Mouse (Mus musculus) cerebellum, postnatal 14 days (tissue): ENCODE measurements around the gene Cspg4.
A peak's percentile ranks its signal among the peaks of the same experiment; 100 is the strongest.
"Not testable (repeated sequence)": the region's sequence is repeated elsewhere in the genome, so short reads cannot be mapped to it uniquely, and the experiment has no call there.

Source experiments
- DNase-seq, 2 experiments: peaks; one replicate each; pipeline ENCODE4 v3.0.0; 2021; ENCODE audit warnings: mixed read lengths in 2 of 2

Gene Cspg4

GRCm38 (mm10) chr9:56928041-56928811 is 63.4 kb downstream of the Cspg4 start, which contains the start of gene Snx33:
Snx33 (minus strand) TSS chr9:56928371.
- DNase-seq: peak; percentile 92 to 93

GRCm38 (mm10) chr9:56929496-56929895 is 64.7 kb downstream of the Cspg4 start:
- DNase-seq: no peak

- no peak for DNase-seq
Observed at GRCm38 (mm10) chr9:56930556-56930955, 65.7 kb downstream of the Cspg4 start.

- peak in 1 of 2 experiments; percentile 27 for DNase-seq
Observed at GRCm38 (mm10) chr9:56936861-56937222, 72.0 kb downstream of the Cspg4 start.

GRCm38 (mm10) chr9:56937223-56938160 is 72.7 kb downstream of the Cspg4 start, which contains the start of gene Imp3:
Imp3 (plus strand) TSS chr9:56937475.
- peak; percentile 92 to 93 for DNase-seq

GRCm38 (mm10) chr9:56938374-56938773 is 73.5 kb downstream of the Cspg4 start:
- DNase-seq: no peak

GRCm38 (mm10) chr9:56947481-56947880 is 82.6 kb downstream of the Cspg4 start:
- peak; percentile 71 to 75 for DNase-seq

GRCm38 (mm10) chr9:56948699-56949098 is 83.9 kb downstream of the Cspg4 start:
- not testable (repeated sequence) for DNase-seq
